Mouse (Mus musculus): ENCODE results near the gene Il25. TPM values are rescaled to one million over a fixed set of nuclear protein-coding genes. Genes with fewer than 3 reads are reported as not detected.

Il25 gene
- polyA plus RNA-seq, 1 experiment from 2014 or later = 0.14 TPM

MicroRNAs within 50 kb of the gene (microRNA counts, 519-probe panel; counts per million panel counts)
- microRNA mmu-miR-208a (684 counts per million, percentile 72 among the panel's probes with 10 or more counts), microRNA mmu-miR-208b (684 counts per million, percentile 72 among the panel's probes with 10 or more counts)

Small RNAs within 50 kb of the gene (microRNA-seq; reads per million reads assigned to microRNA genes)
- 12.0 reads per million, percentile 21 among the genes with 10 or more reads in this experiment for gene Mir208a
- 40.4 reads per million, percentile 39 among the genes with 10 or more reads in this experiment for gene Mir208b

Other genes starting within 250 kb of the Il25 start
- 112 and 116 TPM in 2 replicates for gene 1700123O20Rik, start 246.5 kb upstream of the Il25 start, polyA plus RNA-seq (2016; fragmentation: Nextera tagmentation; extraction: Ambion mirVana)
- gene Acin1, start 245.8 kb upstream of the Il25 start, polyA plus RNA-seq (2016; fragmentation: Nextera tagmentation; extraction: Ambion mirVana) = 142 and 144 TPM in 2 replicates
- 0.10 and 0.16 TPM in 2 replicates for gene Gm29776, start 233.9 kb upstream of the Il25 start, polyA plus RNA-seq (2016; fragmentation: Nextera tagmentation; extraction: Ambion mirVana)
- gene Cebpe, start 220.5 kb upstream of the Il25 start, polyA plus RNA-seq (2016; fragmentation: Nextera tagmentation; extraction: Ambion mirVana) = not detected in 2 replicates
- gene Slc7a8, start 150.7 kb upstream of the Il25 start, polyA plus RNA-seq (2016; fragmentation: Nextera tagmentation; extraction: Ambion mirVana) = 0.50 and 0.77 TPM in 2 replicates
- gene Rnf212b, start 118.6 kb upstream of the Il25 start, polyA plus RNA-seq (2016; fragmentation: Nextera tagmentation; extraction: Ambion mirVana) = not detected in 2 replicates
- 17.8 and 22.6 TPM in 2 replicates for gene Homez, start 61.7 kb upstream of the Il25 start, polyA plus RNA-seq (2016; fragmentation: Nextera tagmentation; extraction: Ambion mirVana)
- gene Ppp1r3e, start 55.1 kb upstream of the Il25 start, polyA plus RNA-seq (2016; fragmentation: Nextera tagmentation; extraction: Ambion mirVana) = 0.08 TPM in 1 of 2 replicates, not detected in the other
- 1.7 and 2.2 TPM in 2 replicates for gene Bcl2l2, start 49.3 kb upstream of the Il25 start, polyA plus RNA-seq (2016; fragmentation: Nextera tagmentation; extraction: Ambion mirVana)
- gene Gm20521, start 49.3 kb upstream of the Il25 start, polyA plus RNA-seq (2016; fragmentation: Nextera tagmentation; extraction: Ambion mirVana) = 0.55 TPM in 1 of 2 replicates, not detected in the other
- gene Pabpn1, start 40.2 kb upstream of the Il25 start, polyA plus RNA-seq (2016; fragmentation: Nextera tagmentation; extraction: Ambion mirVana) = 173 and 178 TPM in 2 replicates
- gene Slc22a17, start 19.6 kb upstream of the Il25 start, polyA plus RNA-seq (2016; fragmentation: Nextera tagmentation; extraction: Ambion mirVana) = 31.2 and 52.7 TPM in 2 replicates
- 40.2 and 53.4 TPM in 2 replicates for gene Efs, start 6.6 kb upstream of the Il25 start, polyA plus RNA-seq (2016; fragmentation: Nextera tagmentation; extraction: Ambion mirVana)
- 0.38 and 1.2 TPM in 2 replicates for gene Cmtm5, start 3.6 kb downstream of the Il25 start, polyA plus RNA-seq (2016; fragmentation: Nextera tagmentation; extraction: Ambion mirVana)
- gene Myh6, start 34.2 kb downstream of the Il25 start, polyA plus RNA-seq (2016; fragmentation: Nextera tagmentation; extraction: Ambion mirVana) = 1.5 and 2.3 TPM in 2 replicates
- not detected in 2 replicates for gene Gm17428, start 44.2 kb downstream of the Il25 start, polyA plus RNA-seq (2016; fragmentation: Nextera tagmentation; extraction: Ambion mirVana)
- 2.2 and 4.4 TPM in 2 replicates for gene Myh7, start 61.9 kb downstream of the Il25 start, polyA plus RNA-seq (2016; fragmentation: Nextera tagmentation; extraction: Ambion mirVana)
- 97.5 and 98.1 TPM in 2 replicates for gene Ngdn, start 82.8 kb downstream of the Il25 start, polyA plus RNA-seq (2016; fragmentation: Nextera tagmentation; extraction: Ambion mirVana)
- gene Zfhx2, start 159.6 kb downstream of the Il25 start, polyA plus RNA-seq (2016; fragmentation: Nextera tagmentation; extraction: Ambion mirVana) = 4.1 and 5.6 TPM in 2 replicates
- 22.0 and 25.6 TPM in 2 replicates for gene Thtpa, start 162.1 kb downstream of the Il25 start, polyA plus RNA-seq (2016; fragmentation: Nextera tagmentation; extraction: Ambion mirVana)
- gene Ap1g2, start 173.9 kb downstream of the Il25 start, polyA plus RNA-seq (2016; fragmentation: Nextera tagmentation; extraction: Ambion mirVana) = 10.6 and 12.5 TPM in 2 replicates
- gene Jph4, start 184.2 kb downstream of the Il25 start, polyA plus RNA-seq (2016; fragmentation: Nextera tagmentation; extraction: Ambion mirVana) = 0.03 and 0.08 TPM in 2 replicates

All from limb, embryonic 10.5 days (tissue).